ENCODE assay signal across 13 mouse cellular contexts in the genomic region with DNA sequence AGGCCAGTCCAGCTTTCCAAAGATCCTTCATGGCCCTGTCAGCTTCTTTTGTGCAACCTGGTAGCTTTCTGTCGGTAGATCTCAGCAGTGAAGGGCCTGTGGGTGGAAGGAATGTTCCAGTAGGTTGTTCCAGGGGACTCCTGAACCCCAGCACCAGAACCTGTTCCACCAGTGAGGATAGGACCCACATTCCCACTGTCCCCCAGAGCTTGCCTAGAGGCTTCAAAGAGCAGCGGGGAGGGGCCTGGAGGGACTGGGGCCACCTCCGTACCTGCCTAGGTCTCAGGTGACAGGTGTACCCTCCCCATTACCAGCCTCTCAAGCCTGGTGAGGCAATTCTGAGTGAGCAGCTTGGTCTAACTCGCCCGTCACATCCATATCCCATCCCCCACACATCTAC.
"Had no signal": no experiment of that assay in that cellular context is flagged by ENCODE, and none has a peak within 500 bp of the region (broad histone marks: within the 10 kb centered on the region; RNA-seq: fewer than 3 reads in every experiment).

No protein-coding gene starts in this region.

- H3K27me3 ChIP-seq: limb, embryonic 15.5 days; neural tube, embryonic 13.5 days had no signal

- H3K4me2 ChIP-seq: limb, embryonic 15.5 days; liver, embryonic 12.5 days; midbrain, embryonic 12.5 days; neural tube, embryonic 13.5 days had no signal

- ATAC-seq: liver, embryonic 12.5 days; midbrain, embryonic 16.5 days had no signal

- H3K4me3 ChIP-seq: left cerebral cortex, adult 2 months; limb, embryonic 15.5 days; liver, embryonic 12.5 days; midbrain, embryonic 12.5 days; neural tube, embryonic 13.5 days had no signal

- DNase-seq: kidney, adult 8-10 months; lung, postnatal 4 days; retina, postnatal 1 day; right cerebral cortex, postnatal 4 days; spleen, adult 18-20 months; thymus, adult 18-20 months; thymus, postnatal 14 days had no signal

- H3K36me3 ChIP-seq: limb, embryonic 15.5 days; liver, embryonic 12.5 days; midbrain, embryonic 12.5 days; neural tube, embryonic 13.5 days had no signal

- H3K9ac ChIP-seq: limb, embryonic 15.5 days; liver, embryonic 12.5 days; neural tube, embryonic 13.5 days had no signal

- H3K27ac ChIP-seq: left cerebral cortex, adult 2 months; limb, embryonic 15.5 days; liver, embryonic 12.5 days; midbrain, embryonic 12.5 days; neural tube, embryonic 13.5 days had no signal

- H3K9me3 ChIP-seq: limb, embryonic 15.5 days; liver, embryonic 12.5 days; midbrain, embryonic 12.5 days; neural tube, embryonic 13.5 days had no signal
